Mouse (Mus musculus) ES-Bruce4 (cell line): ENCODE results near the gene Atg4d. TPM values are rescaled to one million over a fixed set of nuclear protein-coding genes. Genes with fewer than 3 reads are reported as not detected.

Source experiments
- H3K27ac ChIP-seq: 2 replicates; pipeline ENCODE4 v1.5.1; 2012; ENCODE audit warnings: low read length, inconsistent platforms; ENCODE audit not compliant: insufficient read depth
- H3K27me3 ChIP-seq: 2 replicates; pipeline ENCODE4 v1.6.1; 2012; ENCODE audit warnings: mild to moderate bottlenecking, low read length, inconsistent platforms; ENCODE audit not compliant: control insufficient read depth, poor library complexity, insufficient read depth, severe bottlenecking
- H3K36me3 ChIP-seq: 2 replicates; pipeline ENCODE4 v1.6.1; 2012; ENCODE audit warnings: inconsistent platforms, mild to moderate bottlenecking, low read length, moderate library complexity; ENCODE audit not compliant: control insufficient read depth, poor library complexity, insufficient read depth, severe bottlenecking
- H3K4me1 ChIP-seq: one replicate; pipeline ENCODE4 v1.8.1; 2011; ENCODE audit warnings: low read length; ENCODE audit not compliant: control insufficient read depth, insufficient read depth
- H3K4me3 ChIP-seq: 2 replicates; pipeline ENCODE4 v1.5.1; 2011; ENCODE audit warnings: low read depth, mild to moderate bottlenecking, low read length
- H3K9ac ChIP-seq: 2 replicates; pipeline ENCODE4 v1.6.1; 2012; ENCODE audit warnings: low read depth, mild to moderate bottlenecking, inconsistent platforms; ENCODE audit not compliant: poor library complexity, severe bottlenecking
- H3K9me3 ChIP-seq: replicated peaks from 2 replicates; pipeline ENCODE4 v1.6.1; 2012; ENCODE audit warnings: mild to moderate bottlenecking, low read length, inconsistent platforms; ENCODE audit not compliant: control insufficient read depth, poor library complexity, insufficient read depth, severe bottlenecking
- CTCF ChIP-seq: IDR thresholded peaks from one replicate; pipeline ENCODE4 v1.8.1; 2011; ENCODE audit warnings: low read depth, low read length
- EP300 ChIP-seq: IDR thresholded peaks from 2 replicates; pipeline ENCODE4 v1.6.1; 2011; ENCODE audit warnings: low read depth, low read length; ENCODE audit not compliant: insufficient read depth
- POLR2A ChIP-seq: IDR thresholded peaks from one replicate; pipeline ENCODE4 v1.8.1; 2011; ENCODE audit warnings: low read length; ENCODE audit not compliant: insufficient read depth
- polyA plus RNA-seq: library from polyadenylated mRNA; stranded (reverse); fragments of >200 nt; gene quantifications from 2 replicates; pipeline ENCODE4 v1.2.4, GENCODE M21; 2011; ENCODE audit warnings: low read depth; ENCODE audit not compliant: missing spikeins, insufficient read depth, insufficient read length

Atg4d gene
- polyA plus RNA-seq, 1 experiment, result 18.8 TPM

GRCm38 (mm10) chr9:21238733-21239464, 26.2 kb upstream of the Atg4d start, which contains the start of gene Keap1:
Gene Keap1 (minus strand): TSS chr9:21239361.
- Histone ChIP-seq H3K4me3 (peak within 1 kb of the TSS; percentile 72), H3K4me1 (peaks cover 1% of the 10 kb centered on the region), H3K36me3 (no peaks in the 10 kb centered on the region), H3K9ac (peak within 1 kb of the TSS; percentile 94), H3K27ac (peak within 1 kb of the TSS; percentile 60), H3K9me3 (no peaks in the 10 kb centered on the region), H3K27me3 (0 out of 2 replicates have a peak, but pooled peaks cover 7% of the 10 kb centered on the region)
- peak; percentile 55; the same call in 1 of the 2 replicates for TF ChIP-seq EP300
- TF ChIP-seq CTCF, result no peak
- no peak for TF ChIP-seq POLR2A

GRCm38 (mm10) chr9:21239465-21239848, 25.6 kb upstream of the Atg4d start:
- Histone ChIP-seq H3K4me1 (peaks cover 1% of the 10 kb centered on the region), H3K27ac (peak overlapping the region; percentile 8; the same call in 1 of the 2 replicates), H3K36me3 (no peaks in the 10 kb centered on the region), H3K4me3 (peak overlapping the region; percentile 72), H3K27me3 (0 out of 2 replicates have a peak, but pooled peaks cover 7% of the 10 kb centered on the region), H3K9me3 (no peaks in the 10 kb centered on the region), H3K9ac (peak overlapping the region; percentile 94)
- TF ChIP-seq CTCF (no peak), EP300 (no peak), POLR2A (no peak)

- no peak overlapping the region for H3K9ac ChIP-seq
- peaks cover 1% of the 10 kb centered on the region for H3K4me1 ChIP-seq
- no peaks in the 10 kb centered on the region for H3K9me3 ChIP-seq
- no peak overlapping the region for H3K4me3 ChIP-seq
- no peak overlapping the region for H3K27ac ChIP-seq
- peak; percentile 95 for TF ChIP-seq CTCF
- TF ChIP-seq EP300, result no peak
- no peak for TF ChIP-seq POLR2A
- 0 out of 2 replicates have a peak, but pooled peaks cover 7% of the 10 kb centered on the region for H3K27me3 ChIP-seq
- no peaks in the 10 kb centered on the region for H3K36me3 ChIP-seq
Measured at GRCm38 (mm10) chr9:21241343-21241742, 23.8 kb upstream of the Atg4d start.

- peak overlapping the region; percentile 70 for H3K4me3 ChIP-seq
- H3K36me3 ChIP-seq, result no peaks in the 10 kb centered on the region
- H3K27ac ChIP-seq, result no peak overlapping the region
- TF ChIP-seq POLR2A (no peak), CTCF (no peak), EP300 (0 out of 2 replicates have a peak, but pooled peaks have one; percentile 4)
- H3K27me3 ChIP-seq, result 0 out of 2 replicates have a peak, but pooled peaks cover 7% of the 10 kb centered on the region
- no peaks in the 10 kb centered on the region for H3K9me3 ChIP-seq
- H3K4me1 ChIP-seq, result peaks cover 1% of the 10 kb centered on the region
- H3K9ac ChIP-seq, result peak overlapping the region; percentile 26
Measured at GRCm38 (mm10) chr9:21243826-21244427, 21.2 kb upstream of the Atg4d start.

DNA sequence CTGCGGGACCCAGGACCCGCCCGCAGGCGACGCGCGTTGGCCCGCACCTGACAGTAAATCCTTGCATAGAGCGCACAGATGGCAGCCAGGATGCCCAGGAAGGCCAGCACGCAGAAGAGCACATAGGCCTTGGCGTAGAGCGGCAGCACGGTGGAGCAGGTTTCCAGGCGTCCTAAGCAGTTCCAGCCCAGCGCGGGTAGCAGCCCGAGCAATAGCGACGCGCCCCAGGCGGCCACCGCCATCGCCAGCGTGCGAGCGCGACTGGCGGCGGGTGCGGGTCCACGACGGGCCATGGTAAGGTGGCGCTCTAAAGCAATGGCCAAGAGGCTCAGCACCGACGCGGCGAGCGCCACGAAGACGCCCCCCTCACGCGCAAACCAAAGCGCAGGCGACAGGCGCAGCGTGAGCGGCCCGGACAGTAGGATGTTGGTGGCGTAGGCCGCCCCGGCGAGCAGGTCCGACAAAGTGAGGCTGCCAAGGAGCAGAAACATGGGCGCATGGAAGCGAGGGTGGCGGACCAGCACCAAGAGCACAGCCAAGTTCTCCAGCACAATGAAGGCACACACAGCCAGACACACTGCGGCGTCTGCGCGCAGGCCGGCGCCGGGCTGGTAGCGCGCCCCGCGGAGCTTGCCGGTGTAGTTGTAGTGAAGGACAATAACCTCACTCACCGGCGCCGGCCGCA, 20.5 kb upstream of the Atg4d start:
- Histone ChIP-seq H3K27ac (no peak overlapping the region), H3K27me3 (0 out of 2 replicates have a peak, but pooled peaks cover 7% of the 10 kb centered on the region), H3K4me1 (peaks cover 1% of the 10 kb centered on the region), H3K9me3 (no peaks in the 10 kb centered on the region), H3K9ac (peak overlapping the region; percentile 26), H3K36me3 (no peaks in the 10 kb centered on the region), H3K4me3 (peak overlapping the region; percentile 70)
- TF ChIP-seq EP300 (no peak), POLR2A (no peak), CTCF (no peak)

GRCm38 (mm10) chr9:21245113-21245487, 20.0 kb upstream of the Atg4d start:
- TF ChIP-seq CTCF, result no peak
- no peak for TF ChIP-seq POLR2A
- no peak for TF ChIP-seq EP300
- H3K4me3 ChIP-seq, result peak overlapping the region; percentile 70
- no peaks in the 10 kb centered on the region for H3K36me3 ChIP-seq
- H3K9me3 ChIP-seq, result no peaks in the 10 kb centered on the region
- H3K9ac ChIP-seq, result peak overlapping the region; percentile 26
- no peak overlapping the region for H3K27ac ChIP-seq
- peaks cover 1% of the 10 kb centered on the region for H3K4me1 ChIP-seq
- 0 out of 2 replicates have a peak, but pooled peaks cover 7% of the 10 kb centered on the region for H3K27me3 ChIP-seq
